Mouse (Mus musculus) forebrain, embryonic 13.5 days (tissue): ENCODE data around the gene Farsa. TPM values are rescaled to one million over a fixed set of nuclear protein-coding genes. Genes with fewer than 3 reads are reported as not detected.

ENCODE experiments used
- ATAC-seq: fragments of 200-750 bp; cut with Nextera tagmentation; 2 replicates; pipeline ENCODE4 v1.8.0; 2017
- H3K27ac ChIP-seq: fragments of 300-500 bp; sonication (generic); 2 replicates; pipeline ENCODE4 v1.5.1; 2015; ENCODE audit warnings: inconsistent platforms, mild to moderate bottlenecking, moderate library complexity
- H3K27me3 ChIP-seq: fragments of 300-500 bp; sonication (generic); 2 replicates; pipeline ENCODE4 v1.6.1; 2015; ENCODE audit warnings: mild to moderate bottlenecking, inconsistent platforms
- H3K36me3 ChIP-seq: fragments of 300-500 bp; sonication (generic); 2 replicates; pipeline ENCODE4 v1.6.1; 2015; ENCODE audit warnings: mild to moderate bottlenecking, inconsistent platforms; ENCODE audit not compliant: poor library complexity, severe bottlenecking
- H3K4me1 ChIP-seq: fragments of 300-500 bp; sonication (generic); 2 replicates; pipeline ENCODE4 v1.6.1; 2015; ENCODE audit warnings: inconsistent platforms
- H3K4me2 ChIP-seq: fragments of 300-500 bp; sonication (generic); 2 replicates; pipeline ENCODE4 v1.6.1; 2015; ENCODE audit warnings: inconsistent platforms, mild to moderate bottlenecking, moderate library complexity
- H3K4me3 ChIP-seq: fragments of 300-500 bp; sonication (generic); 2 replicates; pipeline ENCODE4 v1.5.1; 2015; ENCODE audit warnings: mild to moderate bottlenecking, inconsistent platforms
- H3K9ac ChIP-seq: fragments of 300-500 bp; sonication (generic); 2 replicates; pipeline ENCODE4 v1.6.1; 2015; ENCODE audit warnings: mild to moderate bottlenecking, inconsistent platforms
- H3K9me3 ChIP-seq: fragments of 300-500 bp; sonication (generic); replicated peaks from 2 replicates; pipeline ENCODE4 v1.6.1; 2016; ENCODE audit warnings: inconsistent platforms
- WGBS: fragments of 180-500 bp; shearing (Covaris S2); methylation state at CpG from one replicate; pipeline ENCODE4 v1.1.7; 2015; 5-methylcytosine and 5-hydroxymethylcytosine counted together
- polyA plus RNA-seq: library from polyadenylated mRNA; unstranded; fragments of >200 nt; fragmentation: Nextera tagmentation; extraction: Ambion mirVana; gene quantifications from 2 replicates; pipeline ENCODE4 v1.2.1, GENCODE M21; 2015

Gene Farsa
- polyA plus RNA-seq, 1 experiment from 2014 or later = 123 TPM

- Histone ChIP-seq H3K9me3 (no peaks in the 10 kb centered on the region), H3K4me1 (peaks cover 24% of the 10 kb centered on the region), H3K4me3 (peak within 1 kb of the TSS; percentile 47), H3K27ac (peak within 1 kb of the TSS; percentile 44; the same call in 1 of the 2 replicates), H3K4me2 (peak within 1 kb of the TSS; percentile 74), H3K27me3 (peaks cover 35% of the 10 kb centered on the region), H3K36me3 (peaks cover 40% of the 10 kb centered on the region), H3K9ac (peak within 1 kb of the TSS; percentile 70)
- ATAC-seq = peak; percentile 85
- WGBS = under 1% methylated on average over 45 of the region's 45 CpGs
These were observed 51.8 kb downstream of the Farsa start, which contains the start of gene Dnase2a for GRCm38 (mm10) chr8:84908421-84909161. Gene Dnase2a, plus strand, starts transcription at chr8:84908560.

DNA sequence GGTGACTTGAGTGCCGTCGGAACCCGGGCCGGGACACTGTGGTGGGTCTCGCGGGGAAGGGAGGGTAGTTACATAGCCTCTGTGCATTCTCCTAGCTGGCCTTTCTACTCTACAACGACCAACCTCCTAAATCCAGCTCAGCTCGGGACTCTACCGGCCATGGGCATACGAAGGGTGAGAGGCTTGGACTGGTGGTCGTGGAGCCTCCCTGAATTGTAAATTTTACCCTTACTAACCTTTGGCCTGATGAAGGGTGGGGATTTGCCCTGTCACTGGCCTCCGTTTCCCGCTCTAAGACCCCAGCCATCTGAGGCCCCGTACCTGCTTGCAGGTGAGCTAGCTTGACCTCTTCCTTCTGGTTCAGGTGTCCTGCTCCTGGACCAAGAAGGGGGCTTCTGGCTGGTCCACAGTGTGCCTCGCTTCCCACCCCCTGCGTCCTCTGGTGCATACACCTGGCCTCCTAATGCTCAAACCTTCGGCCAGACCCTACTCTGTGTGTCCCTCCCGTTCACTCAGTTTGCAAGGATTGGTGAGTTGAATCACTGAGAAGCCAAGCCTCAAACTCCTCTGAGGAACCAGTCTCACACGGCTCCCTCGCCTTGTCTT, 52.5 kb downstream of the Farsa start:
- Histone ChIP-seq H3K4me1 (peaks cover 23% of the 10 kb centered on the region), H3K27me3 (peaks cover 41% of the 10 kb centered on the region), H3K4me2 (peak overlapping the region; percentile 74), H3K36me3 (peaks cover 44% of the 10 kb centered on the region), H3K9me3 (no peaks in the 10 kb centered on the region), H3K4me3 (peak overlapping the region; percentile 47), H3K9ac (peak overlapping the region; percentile 70), H3K27ac (no peak overlapping the region)
- ATAC-seq = 0 out of 2 replicates have a peak, but pooled peaks have one; percentile 1
- WGBS = 49% methylated on average over 20 of the region's 20 CpGs

DNA sequence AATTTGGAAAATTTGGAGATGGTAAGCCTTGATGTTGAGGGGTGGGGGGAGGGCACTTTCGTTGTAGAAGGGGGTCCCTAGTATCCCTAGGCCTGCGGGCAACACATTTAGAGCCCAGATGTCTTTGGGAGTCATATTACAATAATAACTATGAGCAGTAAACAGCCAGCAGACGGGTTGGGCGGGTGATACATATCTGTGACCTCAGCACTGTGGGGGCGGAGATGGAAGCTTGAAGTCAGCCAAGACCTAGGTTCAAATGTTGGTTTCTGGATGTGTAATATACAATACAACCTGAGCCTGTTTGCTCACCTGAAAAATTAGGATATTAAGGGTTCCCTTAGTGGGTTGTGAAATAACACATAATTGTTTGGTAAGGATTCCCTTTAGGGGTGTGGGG, 53.2 kb downstream of the Farsa start:
- 91% methylated on average over 5 of the region's 5 CpGs for WGBS
- Histone ChIP-seq H3K4me2 (no peak overlapping the region; the same call in 1 of the 2 replicates), H3K36me3 (peaks cover 51% of the 10 kb centered on the region), H3K27ac (no peak overlapping the region), H3K4me3 (no peak overlapping the region), H3K9me3 (no peaks in the 10 kb centered on the region), H3K27me3 (peaks cover 48% of the 10 kb centered on the region), H3K9ac (no peak overlapping the region), H3K4me1 (peaks cover 23% of the 10 kb centered on the region)
- no peak for ATAC-seq

GRCm38 (mm10) chr8:84910551-84910950, 53.8 kb downstream of the Farsa start:
- no peak overlapping the region for H3K4me3 ChIP-seq
- ATAC-seq = no peak
- no peak overlapping the region for H3K27ac ChIP-seq
- WGBS = 89% methylated on average over 6 of the region's 6 CpGs
- no peaks in the 10 kb centered on the region for H3K9me3 ChIP-seq
- peaks cover 54% of the 10 kb centered on the region for H3K27me3 ChIP-seq
- no peak overlapping the region for H3K4me2 ChIP-seq
- H3K9ac ChIP-seq = peak overlapping the region; percentile 30
- peaks cover 23% of the 10 kb centered on the region for H3K4me1 ChIP-seq
- H3K36me3 ChIP-seq = peaks cover 57% of the 10 kb centered on the region

- Histone ChIP-seq H3K4me3 (no peak overlapping the region), H3K9ac (no peak overlapping the region), H3K4me2 (no peak overlapping the region), H3K27ac (no peak overlapping the region), H3K27me3 (peaks cover 59% of the 10 kb centered on the region), H3K9me3 (no peaks in the 10 kb centered on the region), H3K4me1 (peaks cover 23% of the 10 kb centered on the region), H3K36me3 (peaks cover 70% of the 10 kb centered on the region)
- WGBS = 81% methylated on average over 9 of the region's 9 CpGs
- no peak for ATAC-seq
These were observed 55.1 kb downstream of the Farsa start for GRCm38 (mm10) chr8:84911854-84912253.

GRCm38 (mm10) chr8:84912391-84912790, 55.6 kb downstream of the Farsa start:
- H3K9ac ChIP-seq = peak overlapping the region; percentile 45; the same call in 1 of the 2 replicates
- peak overlapping the region; percentile 34 for H3K4me3 ChIP-seq
- ATAC-seq = no peak
- peaks cover 23% of the 10 kb centered on the region for H3K4me1 ChIP-seq
- 28% methylated on average over 27 of the region's 27 CpGs for WGBS
- H3K27me3 ChIP-seq = peaks cover 59% of the 10 kb centered on the region
- H3K36me3 ChIP-seq = peaks cover 76% of the 10 kb centered on the region
- H3K9me3 ChIP-seq = no peaks in the 10 kb centered on the region
- H3K4me2 ChIP-seq = peak overlapping the region; percentile 65
- no peak overlapping the region for H3K27ac ChIP-seq

GRCm38 (mm10) chr8:84912895-84913501, 56.2 kb downstream of the Farsa start:
- ATAC-seq = peak; percentile 5; the same call in 1 of the 2 replicates
- H3K27me3 ChIP-seq = peaks cover 60% of the 10 kb centered on the region
- peak overlapping the region; percentile 45 for H3K9ac ChIP-seq
- H3K36me3 ChIP-seq = peaks cover 82% of the 10 kb centered on the region
- H3K4me2 ChIP-seq = peak overlapping the region; percentile 65
- no peaks in the 10 kb centered on the region for H3K9me3 ChIP-seq
- 3% methylated on average over 54 of the region's 55 CpGs for WGBS
- H3K4me3 ChIP-seq = peak overlapping the region; percentile 34
- H3K4me1 ChIP-seq = peaks cover 23% of the 10 kb centered on the region
- no peak overlapping the region for H3K27ac ChIP-seq

- WGBS = 12% methylated on average over 9 of the region's 9 CpGs
- H3K27me3 ChIP-seq = peaks cover 62% of the 10 kb centered on the region
- no peak overlapping the region for H3K27ac ChIP-seq
- peaks cover 87% of the 10 kb centered on the region for H3K36me3 ChIP-seq
- H3K9ac ChIP-seq = peak overlapping the region; percentile 45
- H3K4me2 ChIP-seq = peak overlapping the region; percentile 65
- ATAC-seq = no peak
- H3K4me3 ChIP-seq = peak overlapping the region; percentile 34
- no peaks in the 10 kb centered on the region for H3K9me3 ChIP-seq
- H3K4me1 ChIP-seq = peaks cover 23% of the 10 kb centered on the region
These were observed 56.7 kb downstream of the Farsa start for GRCm38 (mm10) chr8:84913502-84913900.

DNA sequence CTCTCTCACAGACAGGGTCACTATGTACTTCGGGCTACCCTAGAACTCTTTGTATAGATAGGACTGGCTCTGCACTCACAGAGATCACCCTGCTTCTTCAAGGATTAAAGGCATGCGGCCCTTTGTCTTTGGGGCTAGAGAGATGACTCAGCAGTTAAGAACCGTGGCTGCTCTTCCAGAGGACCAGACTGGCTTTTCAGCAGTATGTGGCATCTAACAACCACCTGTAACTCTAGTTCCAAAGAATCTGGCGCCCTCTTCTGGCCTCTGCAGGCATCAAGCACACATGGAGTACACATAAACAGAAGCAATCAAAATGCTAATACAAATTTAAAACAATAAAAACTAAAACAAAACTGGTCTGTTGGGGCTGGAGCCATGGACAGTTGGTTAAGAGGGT, 57.2 kb downstream of the Farsa start:
- Histone ChIP-seq H3K9ac (no peak overlapping the region), H3K4me1 (peaks cover 19% of the 10 kb centered on the region), H3K36me3 (peaks cover 91% of the 10 kb centered on the region), H3K9me3 (no peaks in the 10 kb centered on the region), H3K27ac (no peak overlapping the region), H3K4me2 (no peak overlapping the region), H3K4me3 (no peak overlapping the region), H3K27me3 (peaks cover 62% of the 10 kb centered on the region)
- 34% methylated on average over 4 of the region's 4 CpGs for WGBS
- ATAC-seq = no peak

DNA sequence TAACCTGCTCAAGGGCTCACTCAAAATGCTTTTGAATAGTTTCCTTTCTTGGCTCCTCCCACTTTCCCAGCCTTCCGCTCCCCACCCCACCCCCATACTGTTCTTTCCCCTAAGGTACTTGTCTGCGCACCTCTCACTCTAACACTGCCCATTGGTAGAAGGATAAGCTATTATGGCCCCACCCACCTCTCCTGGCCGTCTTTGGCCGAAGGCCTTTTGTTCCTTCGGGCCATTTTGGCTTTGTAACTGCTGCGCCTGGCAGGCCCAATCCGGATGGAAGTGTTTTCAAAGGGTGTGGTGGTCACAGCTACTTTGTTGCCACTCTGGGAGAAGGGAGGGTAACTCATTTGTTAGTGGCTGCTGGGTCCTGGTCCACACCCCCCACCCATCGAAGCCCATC, 58.5 kb downstream of the Farsa start:
- Histone ChIP-seq H3K27ac (no peak overlapping the region), H3K36me3 (peaks cover 94% of the 10 kb centered on the region), H3K4me1 (peaks cover 10% of the 10 kb centered on the region), H3K4me3 (no peak overlapping the region), H3K9ac (no peak overlapping the region), H3K4me2 (no peak overlapping the region), H3K27me3 (peaks cover 57% of the 10 kb centered on the region), H3K9me3 (no peaks in the 10 kb centered on the region)
- WGBS = 88% methylated on average over 8 of the region's 8 CpGs
- ATAC-seq = no peak

DNA sequence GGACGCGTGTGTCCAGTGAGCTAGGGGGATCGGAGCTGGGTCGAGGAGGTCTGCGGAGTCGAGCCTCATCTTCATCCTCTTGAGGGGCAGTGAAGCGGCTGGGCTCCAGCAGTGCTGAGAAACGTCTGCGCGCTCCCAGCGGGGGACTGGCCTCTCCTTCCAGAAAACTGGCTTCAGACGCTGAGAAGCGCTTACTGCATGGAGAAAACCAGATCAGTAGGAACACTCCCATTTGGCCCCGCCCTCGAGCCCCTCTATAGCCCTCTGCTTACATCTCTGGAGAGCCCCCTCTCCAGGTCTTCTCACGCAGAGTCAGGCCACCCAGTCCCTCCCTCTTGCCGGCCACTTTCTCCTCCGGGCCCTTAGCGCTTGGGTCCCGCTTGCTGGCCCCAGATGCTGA, 61.0 kb downstream of the Farsa start:
- WGBS = 33% methylated on average over 20 of the region's 20 CpGs
- Histone ChIP-seq H3K36me3 (peaks cover 93% of the 10 kb centered on the region), H3K4me3 (no peak overlapping the region), H3K9me3 (no peaks in the 10 kb centered on the region), H3K9ac (no peak overlapping the region), H3K4me2 (no peak overlapping the region), H3K27ac (no peak overlapping the region), H3K27me3 (peaks cover 34% of the 10 kb centered on the region), H3K4me1 (peaks cover 7% of the 10 kb centered on the region)
- no peak for ATAC-seq

DNA sequence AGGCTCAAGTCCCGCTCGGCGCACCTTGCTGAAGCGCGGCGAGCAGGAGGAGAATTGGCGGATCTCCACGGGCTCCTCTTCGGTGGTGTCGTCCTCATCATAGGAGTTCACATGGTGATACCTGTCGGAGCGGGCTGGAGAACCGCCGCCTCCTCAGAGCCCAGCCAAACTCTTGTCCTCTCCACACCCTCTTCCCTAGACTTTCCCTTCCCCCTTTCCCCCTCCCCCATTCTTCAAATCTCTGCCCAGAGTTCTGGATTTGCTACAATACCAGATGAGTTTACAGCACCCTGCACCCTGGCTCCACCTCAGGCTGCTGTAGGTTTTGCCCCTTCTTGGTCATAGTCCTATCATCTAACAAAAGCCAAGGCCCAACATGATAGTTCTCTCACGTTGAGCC, 61.9 kb downstream of the Farsa start:
- Histone ChIP-seq H3K27me3 (peaks cover 27% of the 10 kb centered on the region), H3K4me3 (no peak overlapping the region), H3K4me1 (no peaks in the 10 kb centered on the region), H3K9me3 (no peaks in the 10 kb centered on the region), H3K9ac (no peak overlapping the region), H3K36me3 (peaks cover 92% of the 10 kb centered on the region), H3K4me2 (no peak overlapping the region), H3K27ac (no peak overlapping the region)
- 90% methylated on average over 15 of the region's 15 CpGs for WGBS
- no peak for ATAC-seq
